Mouse (Mus musculus) megakaryocyte, adult 5-6 weeks (primary cell): Measurements from ENCODE around the gene Sema3f. TPM values are rescaled to one million over a fixed set of nuclear protein-coding genes. Genes with fewer than 3 reads are reported as not detected.

Source experiments
- ATAC-seq: 2 replicates; pipeline ENCODE4 v1.8.0; 2016; ENCODE audit warnings: mild to moderate bottlenecking, inconsistent platforms; ENCODE audit not compliant: poor library complexity, severe bottlenecking
- total RNA-seq, 2 experiments: library from RNA; stranded (forward) in 1 of 2; stranded (reverse) in 1 of 2; fragments of 153-499, 151-499 nt in 1 of 2; fragments of 221-1000, 200-1000 nt in 1 of 2; gene quantifications; 2 replicates each; pipeline versions ENCODE4 v1.2.3 to v1.2.4; 2015 to 2017

Sema3f gene
- total RNA-seq (2015), result not detected in 2 replicates
- not detected in 2 replicates for total RNA-seq (2017)

GRCm38 (mm10) chr9:107709697-107710483 lies at the start of gene Sema3f:
TSS of gene Sema3f (minus strand) at chr9:107710475.
- ATAC-seq, result peak; percentile 79

DNA sequence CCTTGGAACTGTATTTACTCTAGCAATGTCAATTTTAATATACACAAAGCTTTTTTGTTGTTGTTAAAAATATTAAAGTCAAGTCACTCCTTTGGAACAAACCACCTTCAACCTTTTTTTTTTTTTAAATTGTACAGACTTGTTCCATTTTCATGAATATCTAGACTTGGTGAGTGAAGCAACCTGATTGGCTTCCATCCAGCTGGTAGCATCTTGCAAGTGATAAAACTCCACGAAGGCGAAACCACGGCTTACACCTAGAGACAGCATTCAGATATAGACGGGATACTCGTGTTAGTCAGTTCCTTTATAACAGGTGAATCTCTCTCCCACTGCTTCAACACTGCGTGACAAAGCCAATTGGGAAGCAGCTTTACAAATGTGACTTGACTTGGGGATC lies 49.3 kb upstream of the Sema3f start:
- ATAC-seq, result no peak

- no peak for ATAC-seq
These were observed 40.1 kb upstream of the Sema3f start for GRCm38 (mm10) chr9:107750378-107750777.

GRCm38 (mm10) chr9:107748063-107748462 lies 37.8 kb upstream of the Sema3f start:
- ATAC-seq, result no peak

DNA sequence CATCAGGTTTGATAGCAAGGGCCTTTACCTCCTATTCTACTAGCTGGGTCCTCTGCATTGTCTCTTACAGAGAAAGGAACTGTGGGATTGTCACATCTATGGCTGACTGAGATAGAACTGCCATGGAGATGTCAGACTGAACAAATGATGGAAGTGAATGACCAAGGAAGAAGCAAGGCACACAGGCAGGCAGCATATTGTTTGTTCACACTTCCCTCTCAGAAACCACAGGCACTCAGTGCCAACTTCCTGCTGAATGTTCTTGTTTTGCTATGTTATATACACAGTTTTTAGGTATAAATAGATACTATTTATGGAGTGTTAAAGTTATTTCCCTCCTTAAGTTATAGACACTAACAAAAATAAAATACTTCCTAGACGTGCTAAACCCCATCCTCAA lies 37.0 kb upstream of the Sema3f start:
- peak; percentile 51 for ATAC-seq

GRCm38 (mm10) chr9:107746679-107747078 lies 36.4 kb upstream of the Sema3f start:
- no peak for ATAC-seq

GRCm38 (mm10) chr9:107744061-107744460 lies 33.8 kb upstream of the Sema3f start:
- ATAC-seq, result peak; percentile 43; the same call in 1 of the 2 replicates

DNA sequence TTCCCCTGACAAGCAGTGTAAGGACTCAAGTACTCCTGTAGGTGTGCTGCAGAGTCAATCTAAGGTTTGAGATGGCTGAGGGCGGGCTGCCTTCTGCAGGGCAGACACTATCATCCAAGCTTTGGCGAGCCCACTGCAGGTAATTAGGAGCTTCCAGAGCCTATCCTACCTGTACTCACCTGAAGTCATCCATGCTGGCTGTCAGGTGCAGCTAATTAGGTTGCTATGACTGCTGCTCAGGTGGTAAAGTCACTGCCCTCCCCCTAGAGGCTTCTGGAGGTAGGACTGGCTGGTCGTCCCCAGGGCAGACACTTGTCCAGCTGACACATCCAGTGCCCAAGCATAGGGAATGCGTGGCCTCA lies 28.5 kb upstream of the Sema3f start:
- ATAC-seq, result peak; percentile 53

DNA sequence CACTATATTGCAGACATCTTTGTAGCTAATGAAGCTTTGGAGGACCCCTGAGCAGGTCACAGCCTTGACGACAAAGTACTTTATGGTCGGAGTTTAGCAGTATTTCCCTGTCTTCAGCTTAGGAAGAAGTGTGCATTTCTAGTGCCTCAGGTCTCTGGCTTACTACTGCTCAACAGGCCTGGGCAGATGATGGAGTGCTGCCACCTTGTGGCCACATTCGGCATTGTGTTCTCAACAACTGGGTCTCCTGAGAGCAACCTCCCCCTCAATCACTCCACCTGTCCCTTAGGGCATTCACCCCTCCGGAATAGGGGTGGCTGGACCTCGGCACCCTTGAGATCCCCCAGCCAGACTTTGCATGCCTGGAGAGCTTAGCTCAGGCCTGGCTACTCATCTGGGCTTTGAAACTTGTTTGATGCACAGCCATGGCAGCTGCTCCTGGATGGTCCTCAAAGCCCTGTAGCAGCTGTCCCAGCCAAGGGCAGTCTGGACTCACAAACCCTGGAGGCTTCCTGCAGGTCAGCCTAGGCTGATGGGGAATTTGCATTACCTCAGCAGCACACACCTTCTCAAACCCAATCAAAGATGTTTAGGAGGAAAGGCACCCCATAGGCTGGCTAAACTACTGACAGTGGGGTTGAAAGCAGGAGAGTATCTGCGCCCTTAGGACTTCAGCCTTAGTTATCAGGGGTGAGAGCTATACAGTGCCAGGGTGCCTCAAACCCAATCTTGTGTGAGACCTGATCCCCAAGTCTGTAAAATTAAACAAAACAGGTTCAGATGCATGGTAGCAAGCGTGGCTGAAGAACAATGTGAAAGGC lies 28.0 kb upstream of the Sema3f start:
- ATAC-seq, result peak; percentile 74

GRCm38 (mm10) chr9:107736185-107736485 lies 25.9 kb upstream of the Sema3f start:
- ATAC-seq, result no peak

DNA sequence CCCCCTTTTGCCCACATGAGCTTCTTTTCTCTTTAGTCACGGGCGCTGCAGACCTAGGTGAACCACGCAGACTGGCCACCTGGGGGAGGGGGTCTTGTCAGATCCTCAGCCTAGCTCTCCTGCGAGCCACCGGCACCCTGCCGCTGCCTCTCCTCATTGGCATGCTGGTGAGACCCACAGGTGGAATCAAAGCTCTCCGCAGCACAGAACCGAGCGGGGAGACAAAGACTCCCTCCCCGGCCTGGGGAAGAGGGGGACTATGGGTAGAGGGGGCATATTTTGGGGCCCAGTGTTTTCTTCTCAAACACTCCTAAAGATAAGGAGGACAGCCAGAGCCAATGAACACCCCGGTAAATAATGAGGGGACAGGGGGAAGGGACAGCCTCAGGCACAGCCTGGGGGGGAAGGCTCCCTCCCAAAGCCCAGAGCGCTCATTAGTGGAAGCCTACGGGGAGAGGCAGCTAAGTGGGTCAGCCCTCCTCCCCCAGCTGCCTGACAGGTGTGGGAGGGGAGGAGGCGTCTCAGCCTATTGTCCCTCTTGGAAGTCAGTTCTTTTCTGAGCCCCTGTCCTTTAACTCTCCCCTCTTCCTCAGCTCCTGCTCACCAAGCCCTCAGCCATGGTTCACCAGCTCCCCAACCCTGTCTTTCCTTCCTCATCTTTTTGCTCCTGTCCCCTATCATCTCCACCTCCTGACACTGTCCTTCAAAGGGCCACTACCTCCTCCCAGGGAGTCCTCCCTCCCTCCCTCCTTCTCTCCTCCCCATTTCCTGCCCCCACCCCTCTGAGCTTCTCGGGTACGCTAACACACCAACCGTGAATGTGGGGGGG lies 25.3 kb upstream of the Sema3f start:
- ATAC-seq, result no peak

GRCm38 (mm10) chr9:107734567-107734971 lies 24.3 kb upstream of the Sema3f start:
- ATAC-seq, result no peak

DNA sequence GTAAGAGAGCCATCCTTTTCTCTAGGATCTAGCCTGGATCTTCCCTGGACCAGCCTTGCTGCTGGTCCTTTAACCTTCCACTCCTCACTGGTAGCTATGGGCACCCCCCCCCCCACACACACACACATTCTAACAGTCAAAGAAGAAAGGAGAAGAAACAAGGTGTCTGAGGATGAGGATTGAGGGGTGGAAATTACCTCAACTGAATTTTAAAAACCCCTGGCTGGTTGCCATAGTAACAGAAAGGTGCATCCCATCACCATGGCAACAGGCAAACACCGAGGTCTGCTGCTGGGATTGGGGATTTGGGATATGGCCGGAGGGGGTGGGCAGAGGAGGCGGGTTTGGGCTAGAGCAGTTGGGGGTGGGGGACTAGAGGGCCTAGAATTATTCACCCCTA lies 19.4 kb upstream of the Sema3f start:
- ATAC-seq, result no peak

GRCm38 (mm10) chr9:107728919-107729670 lies 18.8 kb upstream of the Sema3f start:
- ATAC-seq, result no peak

GRCm38 (mm10) chr9:107727041-107727440 lies 16.8 kb upstream of the Sema3f start:
- ATAC-seq, result no peak

DNA sequence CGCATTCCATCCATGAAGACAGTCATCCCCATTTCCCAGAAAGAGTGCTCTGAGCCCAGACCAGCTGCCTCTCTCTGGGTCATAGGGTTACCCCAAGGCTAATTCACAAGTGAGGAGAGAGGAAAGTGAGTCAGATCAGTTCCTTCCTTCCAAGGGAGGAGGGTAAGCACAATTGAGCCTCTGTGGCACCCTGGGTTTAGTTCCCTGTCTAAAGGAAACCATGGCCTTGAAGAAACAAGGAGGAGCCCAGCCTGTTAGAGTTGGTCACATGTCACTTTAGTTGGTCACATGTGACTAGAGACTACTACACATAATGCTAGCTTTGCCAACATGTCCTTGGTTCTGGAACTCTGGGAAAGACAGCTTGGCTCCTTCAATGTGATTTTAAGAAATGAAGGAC lies 14.5 kb upstream of the Sema3f start:
- peak; percentile 45 for ATAC-seq

- ATAC-seq, result peak; percentile 67
These were observed 13.7 kb upstream of the Sema3f start for GRCm38 (mm10) chr9:107723794-107724531.

DNA sequence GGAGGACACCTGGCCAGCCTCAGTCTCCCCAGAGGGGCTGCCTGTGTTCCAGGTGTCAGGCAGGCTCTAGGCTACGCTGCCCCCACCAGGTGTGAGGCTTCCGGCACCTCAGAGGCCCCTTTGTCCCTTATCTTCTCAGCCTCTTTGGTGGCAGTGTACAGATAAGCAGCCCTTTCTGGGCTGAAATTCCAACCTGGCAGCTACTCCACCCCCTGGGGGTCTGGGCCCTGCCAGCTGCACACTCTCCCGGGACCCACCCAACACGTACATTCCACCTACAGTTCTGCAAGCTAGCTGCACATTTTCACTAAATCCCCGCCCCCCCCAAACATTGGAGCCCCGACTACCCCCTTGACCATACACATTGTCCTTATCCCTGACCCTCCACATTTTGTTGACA lies 13.0 kb upstream of the Sema3f start:
- no peak for ATAC-seq

- no peak for ATAC-seq
These were observed 8.7 kb upstream of the Sema3f start for GRCm38 (mm10) chr9:107718781-107719540.
